Mouse (Mus musculus) limb, embryonic 14.5 days (tissue): ENCODE results near the gene Gm4513. TPM values are rescaled to one million over a fixed set of nuclear protein-coding genes. Genes with fewer than 3 reads are reported as not detected.
"Not testable (repeated sequence)": the region's sequence is repeated elsewhere in the genome, so short reads cannot be mapped to it uniquely, and the experiment has no call there.

Source experiments
- ATAC-seq: fragments of 200-750 bp; cut with Nextera tagmentation; 2 replicates; pipeline ENCODE4 v1.8.0; 2017; ENCODE audit warnings: low read depth, moderate number of reproducible peaks, moderate TSS enrichment; ENCODE audit not compliant: low FRiP score
- DNase-seq: peaks from one replicate; pipeline ENCODE4 v3.0.0-alpha.2; 2015; ENCODE audit warnings: low spot score
- H3K27ac ChIP-seq: fragments of 300-500 bp; sonication (generic); replicated peaks from 2 replicates; pipeline ENCODE4 v1.5.1; 2014; ENCODE audit warnings: low read depth, mild to moderate bottlenecking, low read length, moderate library complexity, mixed read lengths
- H3K27me3 ChIP-seq: fragments of 300-500 bp; sonication (generic); 2 replicates; pipeline ENCODE4 v1.6.1; 2014; ENCODE audit warnings: low read length, mixed read lengths; ENCODE audit not compliant: control insufficient read depth, insufficient read depth
- H3K36me3 ChIP-seq: fragments of 300-500 bp; sonication (generic); 2 replicates; pipeline ENCODE4 v1.6.1; 2014; ENCODE audit warnings: mild to moderate bottlenecking, low read length, moderate library complexity, mixed read lengths; ENCODE audit not compliant: control insufficient read depth, insufficient read depth
- H3K4me1 ChIP-seq: fragments of 300-500 bp; sonication (generic); 2 replicates; pipeline ENCODE4 v1.6.1; 2014; ENCODE audit warnings: antibody characterized with exemption, low read length, mixed read lengths; ENCODE audit not compliant: control insufficient read depth, insufficient read depth
- H3K4me2 ChIP-seq: fragments of 300-500 bp; sonication (generic); replicated peaks from 2 replicates; pipeline ENCODE4 v1.6.1; 2014; ENCODE audit warnings: low read depth, mild to moderate bottlenecking, low read length, moderate library complexity; ENCODE audit not compliant: severe bottlenecking
- H3K4me3 ChIP-seq: fragments of 300-500 bp; sonication (generic); replicated peaks from 2 replicates; pipeline ENCODE4 v1.5.1; 2014; ENCODE audit warnings: low read length
- H3K9ac ChIP-seq: fragments of 300-500 bp; sonication (generic); 2 replicates; pipeline ENCODE4 v1.6.1; 2014; ENCODE audit warnings: mild to moderate bottlenecking, low read depth, low read length, moderate library complexity; ENCODE audit not compliant: severe bottlenecking
- H3K9me3 ChIP-seq: fragments of 300-500 bp; sonication (generic); 2 replicates; pipeline ENCODE4 v1.6.1; 2016; ENCODE audit warnings: low read length; ENCODE audit not compliant: control insufficient read depth
- WGBS: fragments of 180-500 bp; shearing (Covaris S2); extraction: QIAGEN DNeasy Blood & Tissue Kit; methylation state at CpG from one replicate; pipeline ENCODE4 v1.1.7; 2014; 5-methylcytosine and 5-hydroxymethylcytosine counted together
- polyA plus RNA-seq, 2 experiments: library from polyadenylated mRNA; depleted of rRNA in 1 of 2; stranded (reverse) in 1 of 2; unstranded in 1 of 2; fragments of >200 nt; fragmentation: Nextera tagmentation in 1 of 2; extraction: Ambion mirVana in 1 of 2; gene quantifications; 2 replicates each; pipeline versions ENCODE4 v1.2.1 to v1.2.3; 2012 to 2014

Gm4513 gene
- not detected in 2 replicates for polyA plus RNA-seq (2012; rRNA removed)
- not detected in 2 replicates for polyA plus RNA-seq (2014; fragmentation: Nextera tagmentation; extraction: Ambion mirVana)

DNA sequence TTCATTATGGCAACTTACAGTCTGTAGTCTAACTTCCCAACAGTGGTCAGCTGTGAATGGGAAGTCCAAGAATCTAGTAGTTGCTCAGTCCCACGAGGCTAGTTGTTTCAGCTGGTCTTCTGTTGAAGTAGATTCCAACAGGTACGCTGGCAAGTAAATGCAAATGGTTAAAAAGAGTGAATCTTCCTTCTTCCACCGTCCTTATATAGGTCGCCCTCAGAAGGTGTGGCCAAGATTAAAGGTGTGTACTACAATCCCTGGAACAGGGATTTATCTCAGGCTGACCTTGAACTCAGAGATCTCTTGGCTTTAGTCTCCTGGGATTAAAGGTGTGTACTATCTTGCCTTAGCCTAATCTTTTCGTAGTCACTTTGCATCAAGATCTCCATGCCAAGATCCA, at the start of gene Gm4513:
Gene Gm4513, minus strand, starts transcription at position 101 of the 400 bp plus-strand sequence.
- H3K4me3 ChIP-seq, H3K27ac ChIP-seq, ATAC-seq, H3K4me1 ChIP-seq, DNase-seq, H3K9ac ChIP-seq, H3K36me3 ChIP-seq, H3K4me2 ChIP-seq, H3K9me3 ChIP-seq, H3K27me3 ChIP-seq: not testable (repeated sequence)
- 83% methylated on average over 2 of the region's 5 CpGs for WGBS

GRCm38 (mm10) chr7:20576141-20576540, 22.7 kb downstream of the Gm4513 start, which contains the start of gene Gm4141:
Gm4141 (minus strand) TSS chr7:20576241.
- H3K9ac ChIP-seq, DNase-seq, H3K27me3 ChIP-seq, H3K4me3 ChIP-seq, H3K4me2 ChIP-seq, H3K27ac ChIP-seq, H3K36me3 ChIP-seq, H3K4me1 ChIP-seq, H3K9me3 ChIP-seq, ATAC-seq: not testable (repeated sequence)
- no CpG with 5 or more reads among the region's 3 CpGs for WGBS

- not testable (repeated sequence) for H3K4me1 ChIP-seq, H3K9ac ChIP-seq, H3K4me2 ChIP-seq, H3K36me3 ChIP-seq, H3K4me3 ChIP-seq, H3K27ac ChIP-seq, H3K9me3 ChIP-seq, H3K27me3 ChIP-seq, ATAC-seq, DNase-seq
- no CpG with 5 or more reads among the region's 1 CpGs for WGBS
Measured at GRCm38 (mm10) chr7:20545657-20546056, 53.2 kb downstream of the Gm4513 start, which contains the start of gene Gm5726. Gm5726 (minus strand) TSS chr7:20545757.

Other genes starting within 250 kb of the Gm4513 start
- gene Gm5728, start 223.6 kb downstream of the Gm4513 start, polyA plus RNA-seq (2012; rRNA removed) = not detected in 2 replicates
- not detected in 2 replicates for gene Gm5728, start 223.6 kb downstream of the Gm4513 start, polyA plus RNA-seq (2014; fragmentation: Nextera tagmentation; extraction: Ambion mirVana)
- gene Vmn1r100, start 181.1 kb downstream of the Gm4513 start, polyA plus RNA-seq (2012; rRNA removed) = not detected in 2 replicates
- not detected in 2 replicates for gene Vmn1r100, start 181.1 kb downstream of the Gm4513 start, polyA plus RNA-seq (2014; fragmentation: Nextera tagmentation; extraction: Ambion mirVana)
- not detected in 2 replicates for gene Vmn1r101, start 156.4 kb downstream of the Gm4513 start, polyA plus RNA-seq (2012; rRNA removed)
- not detected in 2 replicates for gene Vmn1r101, start 156.4 kb downstream of the Gm4513 start, polyA plus RNA-seq (2014; fragmentation: Nextera tagmentation; extraction: Ambion mirVana)
- gene Gm10670, start 124.1 kb downstream of the Gm4513 start, polyA plus RNA-seq (2012; rRNA removed) = not detected in 2 replicates
- gene Gm10670, start 124.1 kb downstream of the Gm4513 start, polyA plus RNA-seq (2014; fragmentation: Nextera tagmentation; extraction: Ambion mirVana) = not detected in 2 replicates
- not detected in 2 replicates for gene Vmn1r103, start 88.5 kb downstream of the Gm4513 start, polyA plus RNA-seq (2012; rRNA removed)
- not detected in 2 replicates for gene Vmn1r103, start 88.5 kb downstream of the Gm4513 start, polyA plus RNA-seq (2014; fragmentation: Nextera tagmentation; extraction: Ambion mirVana)
- not detected in 2 replicates for gene Vmn1r104, start 65.2 kb downstream of the Gm4513 start, polyA plus RNA-seq (2012; rRNA removed)
- gene Vmn1r104, start 65.2 kb downstream of the Gm4513 start, polyA plus RNA-seq (2014; fragmentation: Nextera tagmentation; extraction: Ambion mirVana) = not detected in 2 replicates
- not detected in 2 replicates for gene Gm5726, start 53.3 kb downstream of the Gm4513 start, polyA plus RNA-seq (2012; rRNA removed)
- not detected in 2 replicates for gene Gm5726, start 53.3 kb downstream of the Gm4513 start, polyA plus RNA-seq (2014; fragmentation: Nextera tagmentation; extraction: Ambion mirVana)
- gene Gm4141, start 22.8 kb downstream of the Gm4513 start, polyA plus RNA-seq (2012; rRNA removed) = not detected in 2 replicates
- not detected in 2 replicates for gene Gm4141, start 22.8 kb downstream of the Gm4513 start, polyA plus RNA-seq (2014; fragmentation: Nextera tagmentation; extraction: Ambion mirVana)
- not detected in 2 replicates for gene Vmn1r107, start 69.9 kb upstream of the Gm4513 start, polyA plus RNA-seq (2012; rRNA removed)
- gene Vmn1r107, start 69.9 kb upstream of the Gm4513 start, polyA plus RNA-seq (2014; fragmentation: Nextera tagmentation; extraction: Ambion mirVana) = not detected in 2 replicates
- not detected in 2 replicates for gene Vmn1r111, start 104.2 kb upstream of the Gm4513 start, polyA plus RNA-seq (2012; rRNA removed)
- gene Vmn1r111, start 104.2 kb upstream of the Gm4513 start, polyA plus RNA-seq (2014; fragmentation: Nextera tagmentation; extraction: Ambion mirVana) = not detected in 2 replicates
- gene Gm10668, start 131.6 kb upstream of the Gm4513 start, polyA plus RNA-seq (2012; rRNA removed) = not detected in 2 replicates
- not detected in 2 replicates for gene Gm10668, start 131.6 kb upstream of the Gm4513 start, polyA plus RNA-seq (2014; fragmentation: Nextera tagmentation; extraction: Ambion mirVana)
- not detected in 2 replicates for gene Vmn1r112, start 172.2 kb upstream of the Gm4513 start, polyA plus RNA-seq (2012; rRNA removed)
- not detected in 2 replicates for gene Vmn1r112, start 172.2 kb upstream of the Gm4513 start, polyA plus RNA-seq (2014; fragmentation: Nextera tagmentation; extraction: Ambion mirVana)
- gene Vmn1r113, start 188.3 kb upstream of the Gm4513 start, polyA plus RNA-seq (2012; rRNA removed) = not detected in 2 replicates
- gene Vmn1r113, start 188.3 kb upstream of the Gm4513 start, polyA plus RNA-seq (2014; fragmentation: Nextera tagmentation; extraction: Ambion mirVana) = not detected in 2 replicates
- gene Vmn1r114, start 213.2 kb upstream of the Gm4513 start, polyA plus RNA-seq (2012; rRNA removed) = not detected in 2 replicates
- gene Vmn1r114, start 213.2 kb upstream of the Gm4513 start, polyA plus RNA-seq (2014; fragmentation: Nextera tagmentation; extraction: Ambion mirVana) = not detected in 2 replicates
- not detected in 2 replicates for gene Vmn1r115, start 246.0 kb upstream of the Gm4513 start, polyA plus RNA-seq (2012; rRNA removed)
- not detected in 2 replicates for gene Vmn1r115, start 246.0 kb upstream of the Gm4513 start, polyA plus RNA-seq (2014; fragmentation: Nextera tagmentation; extraction: Ambion mirVana)